Mouse (Mus musculus): ENCODE results near the gene Pxk. TPM values are rescaled to one million over a fixed set of nuclear protein-coding genes. Genes with fewer than 3 reads are reported as not detected.
"Not testable (repeated sequence)": the region's sequence is repeated elsewhere in the genome, so short reads cannot be mapped to it uniquely, and the experiment has no call there.

Gene Pxk
- polyA plus RNA-seq, 1 experiment from 2014 or later: 68.8 TPM

GRCm38 (mm10) chr14:8172507-8173410 is 74.7 kb downstream of the Pxk start, which contains the start of gene Pdhb:
Pdhb (minus strand) TSS chr14:8173025.
- ATAC-seq: peak; percentile 100
- no peaks in the 10 kb centered on the region for H3K27me3 ChIP-seq (ENCODE audit: control insufficient read depth, insufficient read depth, low read depth, low read length)
- H3K4me1 ChIP-seq (ENCODE audit: control insufficient read depth, insufficient read depth, low read length): peaks cover 7% of the 10 kb centered on the region
- no peaks in the 10 kb centered on the region for H3K9me3 ChIP-seq (replicated peaks; ENCODE audit: control insufficient read depth, low read length, poor library complexity, severe bottlenecking)
- peak within 1 kb of the TSS; percentile 85 for H3K27ac ChIP-seq (ENCODE audit: low read length)
- peak within 1 kb of the TSS; percentile 61 for H3K4me3 ChIP-seq (ENCODE audit: low read depth, low read length)
- peak within 1 kb of the TSS; percentile 79 for H3K9ac ChIP-seq (ENCODE audit: low read depth, low read length)
- peak within 1 kb of the TSS; percentile 80 for H3K4me2 ChIP-seq (ENCODE audit: low read length)
- under 1% methylated on average over 63 of the region's 64 CpGs for WGBS
- H3K36me3 ChIP-seq (ENCODE audit: control insufficient read depth, insufficient read depth, low read length): peaks cover 19% of the 10 kb centered on the region

GRCm38 (mm10) chr14:8173542-8174250 is 75.7 kb downstream of the Pxk start:
- H3K27me3 ChIP-seq (ENCODE audit: control insufficient read depth, insufficient read depth, low read depth, low read length); H3K4me1 ChIP-seq (ENCODE audit: control insufficient read depth, insufficient read depth, low read length); H3K9me3 ChIP-seq (replicated peaks; ENCODE audit: control insufficient read depth, low read length, poor library complexity, severe bottlenecking): not testable (repeated sequence)
- peaks cover 13% of the 10 kb centered on the region for H3K36me3 ChIP-seq (ENCODE audit: control insufficient read depth, insufficient read depth, low read length)
- peak overlapping the region; percentile 80 for H3K4me2 ChIP-seq (ENCODE audit: low read length)
- WGBS: 21% methylated on average over 5 of the region's 7 CpGs
- H3K4me3 ChIP-seq (ENCODE audit: low read depth, low read length): peak overlapping the region; percentile 61
- peak overlapping the region; percentile 85 for H3K27ac ChIP-seq (ENCODE audit: low read length)
- peak; percentile 37 for ATAC-seq
- H3K9ac ChIP-seq (ENCODE audit: low read depth, low read length): peak overlapping the region; percentile 72

GRCm38 (mm10) chr14:8174634-8175033 is 76.6 kb downstream of the Pxk start:
- peaks cover 5% of the 10 kb centered on the region; the same call in 1 of the 2 replicates for H3K36me3 ChIP-seq (ENCODE audit: control insufficient read depth, insufficient read depth, low read length)
- no peaks in the 10 kb centered on the region for H3K27me3 ChIP-seq (ENCODE audit: control insufficient read depth, insufficient read depth, low read depth, low read length)
- H3K9ac ChIP-seq (ENCODE audit: low read depth, low read length): no peak overlapping the region
- H3K4me3 ChIP-seq (ENCODE audit: low read depth, low read length): no peak overlapping the region
- WGBS: 90% methylated on average over 5 of the region's 5 CpGs
- peaks cover 7% of the 10 kb centered on the region for H3K4me1 ChIP-seq (ENCODE audit: control insufficient read depth, insufficient read depth, low read length)
- no peak overlapping the region for H3K27ac ChIP-seq (ENCODE audit: low read length)
- ATAC-seq: no peak
- no peaks in the 10 kb centered on the region for H3K9me3 ChIP-seq (replicated peaks; ENCODE audit: control insufficient read depth, low read length, poor library complexity, severe bottlenecking)
- H3K4me2 ChIP-seq (ENCODE audit: low read length): no peak overlapping the region

- 61% methylated on average over 5 of the region's 5 CpGs for WGBS
- Histone ChIP-seq H3K4me2 (ENCODE audit: low read length) (no peak overlapping the region), H3K9me3 (replicated peaks; ENCODE audit: control insufficient read depth, low read length, poor library complexity, severe bottlenecking) (no peaks in the 10 kb centered on the region), H3K4me3 (ENCODE audit: low read depth, low read length) (no peak overlapping the region), H3K27me3 (ENCODE audit: control insufficient read depth, insufficient read depth, low read depth, low read length) (no peaks in the 10 kb centered on the region), H3K4me1 (ENCODE audit: control insufficient read depth, insufficient read depth, low read length) (peaks cover 7% of the 10 kb centered on the region), H3K9ac (ENCODE audit: low read depth, low read length) (no peak overlapping the region), H3K27ac (ENCODE audit: low read length) (no peak overlapping the region), H3K36me3 (ENCODE audit: control insufficient read depth, insufficient read depth, low read length) (no peaks in the 10 kb centered on the region)
- no peak for ATAC-seq
These were observed 78.2 kb downstream of the Pxk start for GRCm38 (mm10) chr14:8176251-8176650.

GRCm38 (mm10) chr14:8180371-8181035 is 82.5 kb downstream of the Pxk start:
- no peaks in the 10 kb centered on the region for H3K36me3 ChIP-seq (ENCODE audit: control insufficient read depth, insufficient read depth, low read length)
- H3K27me3 ChIP-seq (ENCODE audit: control insufficient read depth, insufficient read depth, low read depth, low read length): no peaks in the 10 kb centered on the region
- H3K4me3 ChIP-seq (ENCODE audit: low read depth, low read length): no peak overlapping the region
- H3K9me3 ChIP-seq (replicated peaks; ENCODE audit: control insufficient read depth, low read length, poor library complexity, severe bottlenecking): no peaks in the 10 kb centered on the region
- H3K4me1 ChIP-seq (ENCODE audit: control insufficient read depth, insufficient read depth, low read length): no peaks in the 10 kb centered on the region
- no peak overlapping the region for H3K9ac ChIP-seq (ENCODE audit: low read depth, low read length)
- H3K4me2 ChIP-seq (ENCODE audit: low read length): no peak overlapping the region
- WGBS: 84% methylated on average over 4 of the region's 4 CpGs
- H3K27ac ChIP-seq (ENCODE audit: low read length): no peak overlapping the region
- no peak for ATAC-seq

- H3K4me3 ChIP-seq (ENCODE audit: low read depth, low read length): no peak overlapping the region
- ATAC-seq: no peak
- H3K4me2 ChIP-seq (ENCODE audit: low read length): no peak overlapping the region
- H3K4me1 ChIP-seq (ENCODE audit: control insufficient read depth, insufficient read depth, low read length): no peaks in the 10 kb centered on the region
- no peak overlapping the region for H3K9ac ChIP-seq (ENCODE audit: low read depth, low read length)
- H3K9me3 ChIP-seq (replicated peaks; ENCODE audit: control insufficient read depth, low read length, poor library complexity, severe bottlenecking): no peaks in the 10 kb centered on the region
- H3K27me3 ChIP-seq (ENCODE audit: control insufficient read depth, insufficient read depth, low read depth, low read length): no peaks in the 10 kb centered on the region
- no peak overlapping the region for H3K27ac ChIP-seq (ENCODE audit: low read length)
- no peaks in the 10 kb centered on the region for H3K36me3 ChIP-seq (ENCODE audit: control insufficient read depth, insufficient read depth, low read length)
- WGBS: 68% methylated on average over 3 of the region's 3 CpGs
These were observed 85.3 kb downstream of the Pxk start for GRCm38 (mm10) chr14:8183330-8183729.

- H3K9me3 ChIP-seq (replicated peaks; ENCODE audit: control insufficient read depth, low read length, poor library complexity, severe bottlenecking): no peaks in the 10 kb centered on the region
- no peak overlapping the region for H3K27ac ChIP-seq (ENCODE audit: low read length)
These were observed 88.5 kb downstream of the Pxk start for GRCm38 (mm10) chr14:8186278-8187045.

GRCm38 (mm10) chr14:8190556-8190955 is 92.5 kb downstream of the Pxk start:
- 93% methylated on average over 3 of the region's 3 CpGs for WGBS

More at GRCm38 (mm10) chr14:8186278-8187045, 88.5 kb downstream of the Pxk start:
- 87% methylated on average over 6 of the region's 6 CpGs for WGBS
- Histone ChIP-seq H3K9ac (ENCODE audit: low read depth, low read length) (no peak overlapping the region), H3K4me3 (ENCODE audit: low read depth, low read length) (no peak overlapping the region), H3K4me2 (ENCODE audit: low read length) (no peak overlapping the region), H3K4me1 (ENCODE audit: control insufficient read depth, insufficient read depth, low read length) (no peaks in the 10 kb centered on the region), H3K36me3 (ENCODE audit: control insufficient read depth, insufficient read depth, low read length) (no peaks in the 10 kb centered on the region), H3K27me3 (ENCODE audit: control insufficient read depth, insufficient read depth, low read depth, low read length) (no peaks in the 10 kb centered on the region)
- no peak for ATAC-seq

More at GRCm38 (mm10) chr14:8190556-8190955, 92.5 kb downstream of the Pxk start:
- Histone ChIP-seq H3K9me3 (replicated peaks; ENCODE audit: control insufficient read depth, low read length, poor library complexity, severe bottlenecking) (no peaks in the 10 kb centered on the region), H3K27ac (ENCODE audit: low read length) (no peak overlapping the region), H3K4me3 (ENCODE audit: low read depth, low read length) (no peak overlapping the region), H3K27me3 (ENCODE audit: control insufficient read depth, insufficient read depth, low read depth, low read length) (no peaks in the 10 kb centered on the region), H3K36me3 (ENCODE audit: control insufficient read depth, insufficient read depth, low read length) (no peaks in the 10 kb centered on the region), H3K4me2 (ENCODE audit: low read length) (no peak overlapping the region), H3K9ac (ENCODE audit: low read depth, low read length) (no peak overlapping the region), H3K4me1 (ENCODE audit: control insufficient read depth, insufficient read depth, low read length) (no peaks in the 10 kb centered on the region)
- ATAC-seq: no peak
